Mouse (Mus musculus): Measurements from ENCODE around the gene Tmcc3.

Gene Tmcc3

GRCm38 (mm10) chr10:94294437-94294836 is 17.3 kb upstream of the Tmcc3 start:
- Histone ChIP-seq H3K4me1 (replicated peaks; ENCODE audit: low read depth, low read length) (0 out of 2 replicates have a peak, but pooled peaks cover 2% of the 10 kb centered on the region), H3K27me3 (ENCODE audit: insufficient read depth, low read length) (no peaks in the 10 kb centered on the region; the same call in 1 of the 2 replicates), H3K36me3 (ENCODE audit: insufficient read depth, low read length) (no peaks in the 10 kb centered on the region), H3K9me3 (ENCODE audit: low read length) (no peaks in the 10 kb centered on the region), H3K4me3 (replicated peaks; ENCODE audit: low read length) (no peak overlapping the region)
- no peak for TF ChIP-seq POU5F1 (IDR thresholded peaks at IDR 0.05; ENCODE audit: borderline replicate concordance, low read length)
- no peak for TF ChIP-seq CTCF (conservative IDR thresholded peaks at IDR 0.05; ENCODE audit: low read length)
- no peak for TF ChIP-seq NANOG (IDR thresholded peaks at IDR 0.05; ENCODE audit: borderline replicate concordance, low read length)

GRCm38 (mm10) chr10:94294933-94295750 is 16.6 kb upstream of the Tmcc3 start:
- no peaks in the 10 kb centered on the region for H3K9me3 ChIP-seq (ENCODE audit: low read length)
- no peak for TF ChIP-seq CTCF (conservative IDR thresholded peaks at IDR 0.05; ENCODE audit: low read length)
- TF ChIP-seq NANOG (IDR thresholded peaks at IDR 0.05; ENCODE audit: borderline replicate concordance, low read length) = no peak
- TF ChIP-seq POU5F1 (IDR thresholded peaks at IDR 0.05; ENCODE audit: borderline replicate concordance, low read length) = no peak
- H3K27me3 ChIP-seq (ENCODE audit: insufficient read depth, low read length) = no peaks in the 10 kb centered on the region; the same call in 1 of the 2 replicates
- H3K4me3 ChIP-seq (replicated peaks; ENCODE audit: low read length) = no peak overlapping the region
- H3K4me1 ChIP-seq (replicated peaks; ENCODE audit: low read depth, low read length) = 0 out of 2 replicates have a peak, but pooled peaks cover 2% of the 10 kb centered on the region
- no peaks in the 10 kb centered on the region for H3K36me3 ChIP-seq (ENCODE audit: insufficient read depth, low read length)

- TF ChIP-seq POU5F1 (IDR thresholded peaks at IDR 0.05; ENCODE audit: borderline replicate concordance, low read length) (no peak), CTCF (conservative IDR thresholded peaks at IDR 0.05; ENCODE audit: low read length) (no peak), NANOG (IDR thresholded peaks at IDR 0.05; ENCODE audit: borderline replicate concordance, low read length) (no peak)
- 0 out of 2 replicates have a peak, but pooled peaks cover 2% of the 10 kb centered on the region for H3K4me1 ChIP-seq (replicated peaks; ENCODE audit: low read depth, low read length)
- H3K27me3 ChIP-seq (ENCODE audit: insufficient read depth, low read length) = no peaks in the 10 kb centered on the region; the same call in 1 of the 2 replicates
- no peaks in the 10 kb centered on the region for H3K9me3 ChIP-seq (ENCODE audit: low read length)
- H3K36me3 ChIP-seq (ENCODE audit: insufficient read depth, low read length) = no peaks in the 10 kb centered on the region
- H3K4me3 ChIP-seq (replicated peaks; ENCODE audit: low read length) = no peak overlapping the region
Measured at GRCm38 (mm10) chr10:94295923-94296605, 15.7 kb upstream of the Tmcc3 start.

GRCm38 (mm10) chr10:94298471-94298870 is 13.3 kb upstream of the Tmcc3 start, which contains the start of gene Gm4792:
Gene Gm4792 (minus strand): TSS chr10:94298703.
- Histone ChIP-seq H3K9me3 (ENCODE audit: low read length) (no peaks in the 10 kb centered on the region), H3K27me3 (ENCODE audit: insufficient read depth, low read length) (no peaks in the 10 kb centered on the region; the same call in 1 of the 2 replicates), H3K4me1 (replicated peaks; ENCODE audit: low read depth, low read length) (0 out of 2 replicates have a peak, but pooled peaks cover 2% of the 10 kb centered on the region), H3K4me3 (replicated peaks; ENCODE audit: low read length) (no peak within 1 kb of the TSS), H3K36me3 (ENCODE audit: insufficient read depth, low read length) (no peaks in the 10 kb centered on the region)
- no peak for TF ChIP-seq CTCF (conservative IDR thresholded peaks at IDR 0.05; ENCODE audit: low read length)
- TF ChIP-seq POU5F1 (IDR thresholded peaks at IDR 0.05; ENCODE audit: borderline replicate concordance, low read length) = no peak
- no peak for TF ChIP-seq NANOG (IDR thresholded peaks at IDR 0.05; ENCODE audit: borderline replicate concordance, low read length)

GRCm38 (mm10) chr10:94299301-94299700 is 12.4 kb upstream of the Tmcc3 start:
- H3K9me3 ChIP-seq (ENCODE audit: low read length) = no peaks in the 10 kb centered on the region
- TF ChIP-seq CTCF (conservative IDR thresholded peaks at IDR 0.05; ENCODE audit: low read length) (no peak), POU5F1 (IDR thresholded peaks at IDR 0.05; ENCODE audit: borderline replicate concordance, low read length) (no peak), NANOG (IDR thresholded peaks at IDR 0.05; ENCODE audit: borderline replicate concordance, low read length) (no peak)
- H3K4me3 ChIP-seq (replicated peaks; ENCODE audit: low read length) = no peak overlapping the region
- 0 out of 2 replicates have a peak, but pooled peaks cover 2% of the 10 kb centered on the region for H3K4me1 ChIP-seq (replicated peaks; ENCODE audit: low read depth, low read length)
- no peaks in the 10 kb centered on the region; the same call in 1 of the 2 replicates for H3K27me3 ChIP-seq (ENCODE audit: insufficient read depth, low read length)
- H3K36me3 ChIP-seq (ENCODE audit: insufficient read depth, low read length) = no peaks in the 10 kb centered on the region

GRCm38 (mm10) chr10:94304064-94304657 is 7.6 kb upstream of the Tmcc3 start:
- TF ChIP-seq CTCF (conservative IDR thresholded peaks at IDR 0.05; ENCODE audit: low read length) = no peak
- no peak for TF ChIP-seq NANOG (IDR thresholded peaks at IDR 0.05; ENCODE audit: borderline replicate concordance, low read length)
- no peak for TF ChIP-seq POU5F1 (IDR thresholded peaks at IDR 0.05; ENCODE audit: borderline replicate concordance, low read length)
- Histone ChIP-seq H3K9me3 (ENCODE audit: low read length) (no peaks in the 10 kb centered on the region), H3K4me3 (replicated peaks; ENCODE audit: low read length) (no peak overlapping the region), H3K4me1 (replicated peaks; ENCODE audit: low read depth, low read length) (no peaks in the 10 kb centered on the region), H3K27me3 (ENCODE audit: insufficient read depth, low read length) (0 out of 2 replicates have a peak, but pooled peaks cover 4% of the 10 kb centered on the region), H3K36me3 (ENCODE audit: insufficient read depth, low read length) (no peaks in the 10 kb centered on the region)

- no peaks in the 10 kb centered on the region for H3K9me3 ChIP-seq (ENCODE audit: low read length)
- H3K4me1 ChIP-seq (replicated peaks; ENCODE audit: low read depth, low read length) = no peaks in the 10 kb centered on the region
- no peak overlapping the region for H3K4me3 ChIP-seq (replicated peaks; ENCODE audit: low read length)
- no peak for TF ChIP-seq POU5F1 (IDR thresholded peaks at IDR 0.05; ENCODE audit: borderline replicate concordance, low read length)
- no peak for TF ChIP-seq NANOG (IDR thresholded peaks at IDR 0.05; ENCODE audit: borderline replicate concordance, low read length)
- no peak for TF ChIP-seq CTCF (conservative IDR thresholded peaks at IDR 0.05; ENCODE audit: low read length)
- H3K27me3 ChIP-seq (ENCODE audit: insufficient read depth, low read length) = peaks cover 9% of the 10 kb centered on the region
- H3K36me3 ChIP-seq (ENCODE audit: insufficient read depth, low read length) = no peaks in the 10 kb centered on the region
Measured at GRCm38 (mm10) chr10:94305526-94305925, 6.2 kb upstream of the Tmcc3 start.
